Mouse (Mus musculus) liver, adult 2 months (tissue): ENCODE data around the gene Zc3h7a.

Experiments used
- CTCF ChIP-seq: fragments of 200-500 bp; IDR thresholded peaks from 2 replicates; pipeline ENCODE4 v1.5.1; 2011; ENCODE audit warnings: low read depth, low read length, control low read depth
- POLR2A ChIP-seq: fragments of 200-500 bp; IDR thresholded peaks from 2 replicates; pipeline ENCODE4 v1.6.1; 2011; ENCODE audit warnings: low read length, control low read depth; ENCODE audit not compliant: insufficient read depth; ENCODE audit errors: extremely low read depth

- TF ChIP-seq CTCF, result no peak
- TF ChIP-seq POLR2A, result no peak
Measured at GRCm38 (mm10) chr16:11171679-11172078, 4.5 kb downstream of the Zc3h7a start.
